Mouse (Mus musculus) cortical plate, adult 2 months (tissue): ENCODE results near the gene Rph3al.

Source experiments
- CTCF ChIP-seq: fragments of 200-500 bp; IDR thresholded peaks from 2 replicates; pipeline ENCODE4 v1.5.1; 2011; ENCODE audit warnings: mild to moderate bottlenecking, control low read depth, low read length; ENCODE audit not compliant: insufficient read depth; ENCODE audit errors: extremely low read depth
- POLR2A ChIP-seq: fragments of 200-500 bp; IDR thresholded peaks from 2 replicates; pipeline ENCODE4 v1.6.1; 2011; ENCODE audit warnings: mild to moderate bottlenecking, low read length, control low read depth; ENCODE audit not compliant: insufficient read depth; ENCODE audit errors: extremely low read depth

GRCm38 (mm10) chr11:75912944-75913657 lies 25.1 kb downstream of the Rph3al start:
- TF ChIP-seq POLR2A (no peak), CTCF (peak; percentile 60)
